Mouse (Mus musculus): ENCODE measurements around the gene Prkcq.
A peak's percentile ranks its signal among the peaks of the same experiment; 100 is the strongest.
"Not testable (repeated sequence)": the region's sequence is repeated elsewhere in the genome, so short reads cannot be mapped to it uniquely, and the experiment has no call there.

Gene Prkcq

GRCm38 (mm10) chr2:11293144-11293543, 121.2 kb downstream of the Prkcq start:
- no peak for DNase-seq (ENCODE audit: low read depth)

- DNase-seq (ENCODE audit: low read depth) = no peak
Observed at GRCm38 (mm10) chr2:11294643-11295191, 122.8 kb downstream of the Prkcq start.

DNA sequence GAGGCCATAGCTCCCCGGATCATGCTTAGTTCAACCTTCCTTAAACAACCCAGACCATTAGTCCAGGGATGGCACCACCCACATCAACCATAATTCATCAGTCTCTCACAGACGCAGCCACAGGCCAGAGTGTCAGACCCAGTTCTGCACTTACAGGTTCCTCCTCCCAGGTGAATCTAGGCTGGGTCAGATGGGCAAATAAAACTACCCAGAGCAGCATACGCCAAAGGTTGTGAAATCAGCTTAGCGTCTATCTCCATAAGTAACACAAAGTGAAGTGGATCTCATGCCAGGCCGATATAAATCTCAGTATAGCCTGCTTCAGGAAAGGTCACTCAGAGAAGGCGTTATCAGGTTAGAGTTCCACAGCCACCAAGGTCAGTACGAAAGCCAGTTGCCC, 126.9 kb downstream of the Prkcq start:
- no peak for DNase-seq (ENCODE audit: low read depth)

DNA sequence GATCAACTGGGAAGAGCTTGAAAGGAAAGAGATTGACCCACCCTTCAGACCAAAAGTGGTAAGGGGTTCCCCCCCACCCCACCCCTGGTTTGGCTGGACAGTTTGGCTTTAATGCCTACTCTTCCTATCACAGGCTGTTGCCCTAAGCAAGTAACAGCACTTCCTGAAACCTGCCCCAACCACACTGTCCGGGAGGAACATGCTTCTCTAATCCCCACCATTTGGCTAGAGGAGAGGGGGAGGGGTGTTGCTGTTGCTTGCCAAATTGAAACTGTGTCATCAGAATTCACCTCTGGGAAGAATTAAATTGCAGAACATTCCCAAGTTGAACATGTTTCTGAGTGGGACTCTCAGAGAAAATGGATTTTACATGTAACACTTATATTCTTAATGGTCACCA, 127.5 kb downstream of the Prkcq start:
- DNase-seq (ENCODE audit: low read depth) = no peak

DNA sequence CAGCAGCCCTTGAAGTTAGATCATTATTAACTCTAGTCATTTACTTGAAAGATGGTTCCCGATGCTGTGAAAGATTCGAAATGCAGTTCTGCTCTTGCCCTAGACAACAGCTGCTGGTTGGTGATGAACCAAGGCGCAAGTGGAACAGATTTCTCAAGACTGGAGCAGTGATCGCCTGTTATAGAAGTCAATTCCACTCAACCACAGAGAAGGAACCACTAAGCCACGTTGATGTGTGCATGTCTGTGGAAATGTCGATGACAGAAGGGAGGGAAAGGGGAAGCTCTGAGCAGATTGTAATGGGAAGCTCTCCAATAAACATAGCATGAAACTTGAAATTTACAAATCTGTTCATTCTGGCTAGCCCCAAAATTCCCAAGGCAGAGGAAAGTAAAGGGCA, 128.5 kb downstream of the Prkcq start:
- no peak for DNase-seq (ENCODE audit: low read depth)

- peak; percentile 34 for DNase-seq (ENCODE audit: low read depth)
Observed at GRCm38 (mm10) chr2:11320241-11320640, 148.3 kb downstream of the Prkcq start.

DNA sequence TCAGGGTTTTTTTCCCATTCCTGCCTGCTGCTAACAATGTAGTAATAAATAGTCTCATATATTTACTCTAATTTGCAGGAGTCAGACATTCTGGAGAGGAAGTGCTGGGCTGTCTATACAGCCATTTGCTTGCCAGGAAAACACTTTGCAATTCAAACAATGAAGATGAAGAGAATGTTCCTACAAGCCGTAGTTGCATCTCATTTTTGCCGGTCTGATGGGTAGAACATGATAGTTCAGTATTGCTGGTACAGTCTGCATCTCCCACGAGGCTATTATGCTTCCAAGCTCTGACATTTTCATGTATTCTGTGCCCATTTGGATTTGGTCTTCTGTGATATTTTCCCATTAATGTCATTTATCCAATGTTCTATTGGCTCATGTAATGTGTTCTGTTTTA, 150.5 kb downstream of the Prkcq start:
- DNase-seq (ENCODE audit: low read depth) = no peak

DNA sequence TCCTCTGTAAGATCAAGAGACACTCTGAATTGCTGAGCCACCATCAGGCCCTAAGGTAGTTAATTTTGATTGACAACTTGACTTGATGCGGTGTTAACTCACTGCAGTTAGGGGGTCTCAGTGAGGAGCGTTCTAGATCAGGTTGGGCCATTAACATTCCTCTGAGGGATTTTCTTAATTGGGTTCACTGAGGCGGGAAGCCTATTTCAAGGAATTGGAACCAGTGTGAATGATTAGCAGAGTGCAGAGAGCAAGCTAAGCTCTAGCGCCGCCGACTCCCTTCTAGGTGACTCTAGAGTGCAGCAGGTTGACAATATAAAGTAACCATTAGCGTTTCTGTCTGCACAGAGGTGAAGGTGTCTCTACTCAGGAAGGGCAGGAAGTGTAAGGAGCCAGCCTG, 155.4 kb downstream of the Prkcq start:
- no peak for DNase-seq (ENCODE audit: low read depth)

DNA sequence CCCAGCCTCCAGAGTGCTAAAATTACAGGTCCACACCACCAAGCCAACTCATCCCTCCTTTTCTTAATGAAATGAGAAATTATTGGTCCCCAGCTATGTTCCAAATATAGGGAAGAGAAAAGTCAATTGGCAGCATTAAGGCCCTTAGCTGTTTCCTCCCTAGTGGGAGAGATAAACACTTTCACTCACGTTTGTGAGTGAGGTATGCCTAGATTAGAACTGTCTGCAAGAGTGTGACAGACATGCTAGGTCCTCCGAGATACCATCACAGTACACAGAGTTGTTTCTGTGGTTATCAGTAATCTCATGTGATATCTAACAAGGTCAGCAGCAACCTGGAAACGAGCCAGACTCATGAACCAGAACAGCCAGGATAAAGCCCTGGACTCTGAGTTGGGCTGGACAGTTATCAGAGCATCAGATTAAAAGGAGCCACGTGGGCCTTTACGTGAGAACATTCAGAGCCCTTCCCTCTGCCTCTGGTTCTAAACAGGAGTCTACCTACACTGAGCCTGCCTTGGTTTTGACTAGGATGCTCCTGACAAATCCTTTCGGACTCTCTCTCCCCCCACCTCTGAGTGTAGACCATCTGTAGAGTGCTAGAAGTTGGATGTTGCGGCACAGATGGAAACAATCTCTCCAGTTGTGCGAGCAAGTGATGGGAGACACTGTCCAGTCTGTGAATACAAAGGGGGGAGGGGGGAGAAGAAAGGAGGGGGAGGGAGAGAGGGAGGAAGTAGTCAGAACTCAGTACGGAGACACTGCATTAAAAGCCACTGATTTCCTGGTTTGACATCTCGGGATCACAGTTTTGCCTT, 157.7 kb downstream of the Prkcq start:
- no peak for DNase-seq (ENCODE audit: low read depth)

DNA sequence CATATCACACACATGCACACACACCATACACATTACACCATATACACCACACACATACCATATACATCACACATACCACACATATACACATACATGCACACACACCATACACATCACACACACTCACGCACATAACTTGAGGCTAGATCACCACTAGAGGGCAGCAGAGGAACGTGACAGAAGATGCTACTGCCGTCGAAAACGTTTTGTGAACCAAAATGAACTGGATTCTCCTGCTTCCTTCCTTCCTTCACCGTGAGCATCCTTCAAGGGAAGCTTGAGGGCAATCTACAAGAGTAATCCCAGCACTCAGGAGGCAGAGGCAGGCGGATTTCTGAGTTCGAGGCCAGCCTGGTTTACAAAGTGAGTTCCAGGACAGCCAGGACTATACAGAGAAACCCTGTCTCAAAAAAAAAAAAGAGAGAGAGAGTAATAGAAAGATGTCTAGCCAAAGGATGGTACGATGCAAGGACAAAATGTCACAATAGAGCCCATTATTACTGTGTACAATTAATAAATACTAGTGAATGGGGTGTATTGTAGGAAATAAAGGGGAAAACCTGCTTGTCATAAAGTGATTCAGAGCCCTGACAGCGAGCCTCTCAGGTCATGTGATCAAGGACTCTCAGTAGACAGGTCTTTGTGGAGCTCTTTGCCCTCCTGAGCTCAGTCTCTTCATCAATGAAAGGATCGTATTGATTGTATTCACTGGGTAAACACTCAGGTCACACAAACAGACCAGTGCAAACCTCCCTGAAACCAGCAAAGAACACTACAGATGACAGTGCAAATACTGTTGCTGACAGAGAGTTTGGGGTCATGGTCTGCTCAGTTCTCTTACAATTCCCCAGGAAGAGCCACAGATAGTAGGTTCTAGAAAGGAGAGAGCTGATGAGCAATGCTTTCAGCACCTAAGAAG, 159.9 kb downstream of the Prkcq start:
- peak; percentile 84 for DNase-seq (ENCODE audit: low read depth)

DNA sequence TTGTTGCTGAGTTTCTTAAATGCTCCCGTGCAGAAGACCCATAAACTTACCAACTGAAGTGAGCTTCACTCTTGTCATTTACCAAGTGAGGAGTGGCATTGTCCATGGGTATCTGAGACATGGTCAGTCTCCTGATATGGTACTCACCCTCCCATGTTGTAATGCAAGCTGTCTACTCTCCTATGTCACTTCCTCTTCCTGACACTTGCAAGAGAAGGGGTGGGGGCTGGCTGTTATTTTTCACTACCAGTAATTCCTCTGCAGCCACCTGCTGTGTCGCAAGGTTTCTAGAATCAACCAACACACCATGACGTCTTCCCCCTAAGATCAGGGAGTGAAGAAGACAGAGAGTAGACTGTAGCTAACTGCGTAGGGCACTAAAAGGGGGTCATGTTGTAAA, 160.6 kb downstream of the Prkcq start:
- DNase-seq (ENCODE audit: low read depth) = peak; percentile 41

GRCm38 (mm10) chr2:11333301-11334017, 161.6 kb downstream of the Prkcq start:
- DNase-seq (ENCODE audit: low read depth) = peak; percentile 47

- no peak for DNase-seq (ENCODE audit: low read depth)
Observed at GRCm38 (mm10) chr2:11336320-11336719, 164.4 kb downstream of the Prkcq start.

DNA sequence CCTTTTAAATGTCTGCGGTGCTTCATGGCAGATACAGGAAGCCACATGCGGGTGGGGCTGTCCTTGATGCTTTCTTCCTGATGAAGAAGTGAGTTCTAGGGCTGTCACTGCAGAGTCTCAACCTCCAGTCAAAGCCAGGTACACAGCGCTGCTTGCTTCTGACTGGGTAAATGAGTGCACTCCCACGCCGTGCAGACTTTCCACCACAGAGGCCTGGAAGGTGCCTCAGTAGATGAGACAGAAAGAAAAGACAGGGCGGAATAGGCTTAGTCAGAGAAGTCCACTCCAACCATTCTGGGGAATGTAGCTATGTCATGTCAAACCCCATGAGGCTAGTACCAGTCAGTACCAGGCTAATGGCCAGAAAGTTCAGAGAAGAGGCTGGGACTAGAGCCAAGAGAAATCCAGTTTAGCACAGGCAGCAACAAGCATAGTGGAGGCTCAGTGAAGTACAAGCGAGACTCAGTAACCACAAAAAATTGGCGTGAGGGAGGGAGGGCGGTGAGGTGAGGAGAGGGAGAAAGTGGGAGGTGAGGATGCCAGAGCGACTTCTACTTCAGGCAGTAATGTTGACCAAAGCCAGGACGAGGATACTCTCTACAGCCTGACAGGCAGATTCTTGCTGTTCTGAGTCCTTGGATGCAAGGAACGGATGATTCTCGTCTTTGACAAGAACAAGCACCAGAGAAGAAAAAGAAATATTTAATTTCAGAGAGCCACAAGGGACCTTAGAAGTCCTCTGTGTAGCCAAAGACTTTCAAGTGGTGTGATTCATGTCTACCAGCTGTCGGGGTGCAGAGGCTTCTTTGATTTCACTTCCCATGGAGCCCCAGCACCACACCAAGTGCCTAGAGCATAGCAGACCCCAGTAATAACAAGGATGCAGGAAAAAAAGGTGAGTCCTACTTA, 167.3 kb downstream of the Prkcq start:
- DNase-seq (ENCODE audit: low read depth) = no peak

DNA sequence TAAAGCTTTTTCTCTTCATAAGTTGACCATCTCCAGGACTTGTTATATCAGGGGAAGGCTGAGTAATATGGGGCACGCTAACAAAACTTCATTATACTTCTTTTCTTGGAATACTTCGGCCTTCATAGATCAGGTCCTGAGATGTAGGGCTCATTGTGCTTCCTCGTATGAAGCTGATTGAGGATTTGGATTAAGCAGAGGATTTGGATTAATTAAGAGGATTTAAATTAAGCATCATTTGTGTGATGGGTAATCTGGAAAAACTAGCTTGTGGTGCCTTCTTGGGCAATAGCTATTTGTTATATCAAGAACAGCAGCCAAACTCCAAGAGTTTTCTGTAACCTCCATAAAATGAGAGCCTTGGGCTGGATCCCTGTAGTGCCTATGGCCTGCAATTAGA, 172.8 kb downstream of the Prkcq start:
- DNase-seq (ENCODE audit: low read depth) = no peak

GRCm38 (mm10) chr2:11346419-11346818, 174.5 kb downstream of the Prkcq start:
- DNase-seq (ENCODE audit: low read depth) = not testable (repeated sequence)

DNA sequence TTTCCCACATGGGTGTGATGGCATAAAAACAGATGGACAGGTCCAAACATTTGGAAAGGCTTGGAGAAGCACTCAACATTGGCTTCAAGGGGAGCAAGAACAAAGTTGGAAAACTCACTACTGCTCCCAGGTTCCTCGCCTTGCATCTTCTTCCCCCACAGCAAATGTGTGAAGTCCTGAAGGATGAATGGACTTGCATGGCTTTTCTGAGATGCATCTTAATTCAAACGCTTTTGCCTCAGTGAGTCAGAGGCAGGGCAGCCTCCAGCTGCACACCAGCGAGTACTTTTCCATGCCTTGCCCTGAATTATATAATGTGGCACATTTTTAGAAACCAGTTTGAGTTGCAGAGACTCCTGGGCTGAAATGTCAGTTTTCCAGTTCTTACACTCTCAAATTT, 175.9 kb downstream of the Prkcq start:
- no peak for DNase-seq (ENCODE audit: low read depth)

Measured in c-Kit-positive CD71-negative TER-119-negative erythroid progenitor cells, embryonic 14.5 days (primary cell).